Mouse (Mus musculus) bone marrow macrophage, adult 2 months (primary cell): ENCODE data around the gene Mrps23. TPM values are rescaled to one million over a fixed set of nuclear protein-coding genes. Genes with fewer than 3 reads are reported as not detected.
A peak's percentile ranks its signal among the peaks of the same experiment; 100 is the strongest.

Experiments used
- H3K27ac ChIP-seq: 2 replicates; pipeline ENCODE4 v1.5.1; 2012; ENCODE audit warnings: low read depth, low read length; ENCODE audit not compliant: insufficient read depth
- H3K4me1 ChIP-seq: 2 replicates; pipeline ENCODE4 v1.6.1; 2012; ENCODE audit warnings: low read length; ENCODE audit not compliant: control insufficient read depth, insufficient read depth
- H3K4me3 ChIP-seq: 2 replicates; pipeline ENCODE4 v1.5.1; 2012; ENCODE audit warnings: mild to moderate bottlenecking, low read length, moderate library complexity; ENCODE audit not compliant: insufficient read depth
- CTCF ChIP-seq: IDR thresholded peaks from 2 replicates; pipeline ENCODE4 v1.5.1; 2012; ENCODE audit warnings: low read depth, mild to moderate bottlenecking, low read length, moderate library complexity
- POLR2A ChIP-seq: IDR thresholded peaks from 2 replicates; pipeline ENCODE4 v1.6.1; 2012; ENCODE audit warnings: mild to moderate bottlenecking, low read depth, low read length, borderline replicate concordance
- polyA plus RNA-seq: library from polyadenylated mRNA; stranded (reverse); fragments of >200 nt; gene quantifications from 2 replicates; pipeline ENCODE4 v1.2.4, GENCODE M21; 2012; ENCODE audit not compliant: missing spikeins, insufficient read depth, insufficient read length

Gene Mrps23
- polyA plus RNA-seq, 1 experiment, result 60.4 TPM

DNA sequence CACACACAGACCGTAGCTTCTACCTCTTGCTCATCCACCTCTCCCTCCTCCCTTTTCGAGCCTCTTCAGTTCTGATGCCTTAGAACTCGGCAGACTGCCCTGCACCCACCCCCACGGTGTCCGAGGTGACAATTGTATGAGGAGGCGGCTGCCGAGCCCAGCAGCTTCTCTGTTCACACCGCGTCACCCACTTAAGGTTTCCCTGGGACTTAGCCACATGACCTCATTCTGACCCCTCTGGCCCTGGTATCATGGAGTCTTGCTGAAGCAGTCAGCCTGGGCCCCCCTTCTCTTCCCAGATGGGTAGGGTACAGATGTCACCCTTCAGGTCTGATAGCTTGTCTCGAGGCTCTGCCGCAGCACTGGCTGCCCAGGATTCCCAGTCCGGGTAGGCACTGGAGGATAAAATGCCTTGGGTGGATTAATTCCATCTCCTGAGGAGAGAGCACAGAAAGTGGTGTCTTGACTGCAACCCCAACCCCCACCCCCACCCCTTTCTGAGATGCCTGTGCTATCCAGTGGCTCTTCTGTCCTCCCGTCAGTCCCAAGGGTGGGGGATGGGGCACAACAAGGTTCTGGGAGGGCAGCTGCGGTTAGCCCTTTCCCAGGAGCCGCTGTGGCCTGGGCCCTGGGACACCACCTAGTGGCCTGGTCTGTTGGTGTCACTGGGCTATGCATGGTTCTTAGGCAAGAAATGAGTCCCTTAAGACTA, 42.4 kb upstream of the Mrps23 start:
- Histone ChIP-seq H3K4me3 (peak overlapping the region; percentile 59), H3K27ac (no peak overlapping the region), H3K4me1 (peaks cover 22% of the 10 kb centered on the region)
- TF ChIP-seq CTCF (peak; percentile 73), POLR2A (no peak)

GRCm38 (mm10) chr11:88162740-88163139, 41.4 kb upstream of the Mrps23 start:
- Histone ChIP-seq H3K27ac (no peak overlapping the region), H3K4me1 (peaks cover 21% of the 10 kb centered on the region), H3K4me3 (no peak overlapping the region)
- no peak for TF ChIP-seq CTCF
- TF ChIP-seq POLR2A, result no peak

DNA sequence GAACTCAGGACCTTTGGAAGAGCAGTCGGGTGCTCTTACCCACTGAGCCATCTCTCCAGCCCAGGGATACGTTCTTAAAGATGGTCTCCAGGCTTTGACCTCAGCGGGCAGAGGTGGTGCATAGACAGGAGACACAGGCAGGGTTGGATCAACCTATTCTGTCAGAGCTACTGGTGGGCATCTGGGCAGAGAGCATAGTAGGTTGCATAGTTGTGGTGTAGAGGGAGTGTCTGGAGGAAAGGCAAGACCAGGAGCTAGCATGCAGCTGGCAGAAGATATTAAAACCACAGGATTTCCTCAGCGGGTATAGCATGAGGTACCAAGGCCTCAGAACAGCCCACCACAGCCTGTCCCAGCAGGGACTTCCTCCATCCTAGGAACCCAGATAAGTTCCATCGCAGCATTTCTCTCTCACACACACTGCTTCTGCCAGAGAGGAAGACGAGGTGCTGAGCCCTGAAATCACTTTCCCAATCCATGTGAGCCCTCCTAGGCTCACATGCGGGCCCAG, 39.9 kb upstream of the Mrps23 start:
- TF ChIP-seq CTCF (no peak), POLR2A (no peak)
- peaks cover 21% of the 10 kb centered on the region for H3K4me1 ChIP-seq
- H3K27ac ChIP-seq, result peak overlapping the region; percentile 32; the same call in 1 of the 2 replicates
- H3K4me3 ChIP-seq, result no peak overlapping the region

GRCm38 (mm10) chr11:88164801-88165377, 39.3 kb upstream of the Mrps23 start:
- peaks cover 21% of the 10 kb centered on the region for H3K4me1 ChIP-seq
- peak overlapping the region; percentile 32; the same call in 1 of the 2 replicates for H3K27ac ChIP-seq
- 0 out of 2 replicates have a peak overlapping the region, but pooled peaks have one; percentile 8 for H3K4me3 ChIP-seq
- no peak for TF ChIP-seq POLR2A
- no peak for TF ChIP-seq CTCF

GRCm38 (mm10) chr11:88165683-88166364, 38.4 kb upstream of the Mrps23 start:
- peaks cover 21% of the 10 kb centered on the region for H3K4me1 ChIP-seq
- H3K27ac ChIP-seq, result no peak overlapping the region
- no peak overlapping the region for H3K4me3 ChIP-seq
- TF ChIP-seq POLR2A, result no peak
- TF ChIP-seq CTCF, result no peak

- no peak for TF ChIP-seq POLR2A
- no peak for TF ChIP-seq CTCF
Measured at GRCm38 (mm10) chr11:88166471-88166870, 37.7 kb upstream of the Mrps23 start.

GRCm38 (mm10) chr11:88168611-88169010, 35.6 kb upstream of the Mrps23 start:
- Histone ChIP-seq H3K4me3 (no peak overlapping the region), H3K27ac (no peak overlapping the region), H3K4me1 (peaks cover 14% of the 10 kb centered on the region)
- TF ChIP-seq CTCF (no peak), POLR2A (no peak)

More at GRCm38 (mm10) chr11:88166471-88166870, 37.7 kb upstream of the Mrps23 start:
- Histone ChIP-seq H3K4me1 (peaks cover 17% of the 10 kb centered on the region), H3K27ac (no peak overlapping the region), H3K4me3 (no peak overlapping the region)

DNA sequence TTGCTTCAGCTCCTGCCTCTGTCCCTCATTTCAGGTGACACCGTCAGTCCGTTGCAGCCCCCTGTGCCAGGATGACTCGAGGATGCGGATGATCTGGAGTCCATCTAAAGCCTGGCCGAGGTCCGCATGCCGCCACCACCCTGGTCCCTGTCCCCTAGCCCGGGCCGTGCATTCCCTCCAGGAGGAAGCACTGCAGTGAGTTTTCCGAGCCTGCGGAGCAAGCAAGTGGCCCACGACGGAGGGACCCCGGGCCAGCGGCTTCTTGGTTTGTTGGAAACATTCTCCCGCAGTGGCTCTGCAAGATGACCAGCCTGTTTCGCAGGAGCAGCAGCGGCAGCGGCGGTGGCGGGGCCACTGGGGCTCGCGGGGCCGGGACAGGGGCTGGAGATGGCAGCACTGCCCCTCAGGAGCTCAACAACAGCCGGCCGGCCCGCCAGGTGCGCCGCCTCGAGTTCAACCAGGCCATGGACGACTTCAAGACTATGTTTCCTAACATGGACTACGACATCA, 34.6 kb upstream of the Mrps23 start:
- Histone ChIP-seq H3K4me1 (peaks cover 9% of the 10 kb centered on the region), H3K27ac (no peak overlapping the region), H3K4me3 (no peak overlapping the region)
- TF ChIP-seq POLR2A, result no peak
- TF ChIP-seq CTCF, result no peak

- H3K4me1 ChIP-seq, result no peaks in the 10 kb centered on the region; the same call in 1 of the 2 replicates
Measured at GRCm38 (mm10) chr11:88170606-88171005, 33.6 kb upstream of the Mrps23 start.

More at GRCm38 (mm10) chr11:88170606-88171005, 33.6 kb upstream of the Mrps23 start:
- Histone ChIP-seq H3K4me3 (no peak overlapping the region), H3K27ac (no peak overlapping the region)
- TF ChIP-seq POLR2A (no peak), CTCF (no peak)
